29 mouse cellular contexts compared by ENCODE assay signal in the genomic region with DNA sequence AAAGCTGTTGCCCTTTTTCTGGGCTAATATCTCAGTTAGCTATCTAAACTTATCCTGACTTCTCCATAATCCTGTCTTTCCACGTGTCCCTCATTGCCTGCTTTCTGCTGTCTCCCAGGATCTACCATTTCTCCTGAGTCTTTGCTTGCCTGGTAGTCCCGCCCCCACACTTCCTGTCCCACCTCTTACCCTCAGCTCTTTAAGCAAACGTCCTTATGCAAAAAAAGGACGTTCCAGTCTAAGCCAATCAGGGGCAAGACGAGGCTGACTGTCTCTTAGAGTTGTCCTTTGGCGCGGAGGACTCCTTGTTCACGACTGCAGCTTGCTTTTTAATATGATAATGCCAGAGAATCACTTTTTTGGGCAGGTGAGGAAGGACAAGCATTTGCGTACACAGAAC.
DNase-seq lines count a peak whose midpoint lies in the region; ATAC-seq and TF ChIP-seq lines count a peak whose summit lies in the region.
"Had no signal": no experiment of that assay in that cellular context is flagged by ENCODE, and none has a peak within 500 bp of the region (broad histone marks: within the 10 kb centered on the region; RNA-seq: fewer than 3 reads in every experiment).

No protein-coding gene starts in this region.

- TF ChIP-seq POLR2A in testis, adult 2 months (IDR thresholded peaks at IDR 0.05; ENCODE audit: control insufficient read depth, low read depth, low read length), result no peak
- TF ChIP-seq POLR2A in MEL (IDR thresholded peaks at IDR 0.05; ENCODE audit: control insufficient read depth in 1 of 2, insufficient read depth in 1 of 2, low read depth in 1 of 2, low read length in 2 of 2, poor library complexity in 1 of 2), result peak in 1 of 2 experiments; percentile 38; a peak in 1 of 4 replicates

- H3K4me3 ChIP-seq in testis, adult 2 months (ENCODE audit: control insufficient read depth, low read depth, low read length), result peak overlapping the region; percentile 22; the same call in 1 of the 2 replicates
- H3K4me3 ChIP-seq in MEL (ENCODE audit: control insufficient read depth in 1 of 2, insufficient read depth in 1 of 2, low read depth in 2 of 2, low read length in 2 of 2), result no peak overlapping the region
- H3K4me3 ChIP-seq in kidney, embryonic 16.5 days (ENCODE audit: low read length), result no peak overlapping the region
- H3K4me3 ChIP-seq: embryonic facial prominence, embryonic 10.5 days; embryonic facial prominence, embryonic 13.5 days; erythroblast, embryonic 14.5 days; forebrain, embryonic 12.5 days; forebrain, embryonic 15.5 days; heart, adult 2 months; heart, embryonic 10.5 days; heart, embryonic 13.5 days had no signal

- H3K27ac ChIP-seq in testis, adult 2 months (ENCODE audit: control insufficient read depth, insufficient read depth, low read depth, low read length), result no peak overlapping the region
- no peak overlapping the region for H3K27ac ChIP-seq in MEL (ENCODE audit: control insufficient read depth, low read depth, low read length)
- no peak overlapping the region for H3K27ac ChIP-seq in kidney, embryonic 16.5 days (ENCODE audit: low read length)
- H3K27ac ChIP-seq: embryonic facial prominence, embryonic 10.5 days; embryonic facial prominence, embryonic 13.5 days; forebrain, embryonic 12.5 days; forebrain, embryonic 15.5 days; heart, adult 2 months; heart, embryonic 10.5 days; heart, embryonic 13.5 days; hindbrain, embryonic 14.5 days; hindbrain, postnatal 0 days had no signal

- no peaks in the 10 kb centered on the region for H3K4me1 ChIP-seq in testis, adult 2 months (ENCODE audit: control insufficient read depth, insufficient read depth, low read length)
- H3K4me1 ChIP-seq in MEL (ENCODE audit: control insufficient read depth in 1 of 2, insufficient read depth in 2 of 2, low read length in 2 of 2), result peaks cover 13 to 39% of the 10 kb centered on the region in 2 experiments
- no peaks in the 10 kb centered on the region for H3K4me1 ChIP-seq in kidney, embryonic 16.5 days (ENCODE audit: insufficient read depth, low read length)
- H3K4me1 ChIP-seq: embryonic facial prominence, embryonic 13.5 days had no signal

- H3K4me2 ChIP-seq in kidney, embryonic 16.5 days (replicated peaks; ENCODE audit: low read depth, low read length), result no peak overlapping the region
- H3K4me2 ChIP-seq: embryonic facial prominence, embryonic 13.5 days; forebrain, embryonic 12.5 days; forebrain, embryonic 15.5 days; heart, embryonic 13.5 days; hindbrain, embryonic 14.5 days had no signal

- H3K9ac ChIP-seq in MEL (ENCODE audit: control insufficient read depth, low read depth, low read length, poor library complexity, severe bottlenecking), result peak overlapping the region; percentile 19; the same call in 1 of the 2 replicates
- no peak overlapping the region for H3K9ac ChIP-seq in kidney, embryonic 16.5 days (replicated peaks; ENCODE audit: low read length)
- H3K9ac ChIP-seq: embryonic facial prominence, embryonic 13.5 days; forebrain, embryonic 12.5 days; forebrain, embryonic 15.5 days; heart, embryonic 13.5 days; hindbrain, embryonic 14.5 days had no signal

- H3K79me2 ChIP-seq in MEL (ENCODE audit: control insufficient read depth, insufficient read depth, low read length, poor library complexity), result no peaks in the 10 kb centered on the region

- TF ChIP-seq EP300 in MEL (IDR thresholded peaks at IDR 0.05; ENCODE audit: low read depth in 1 of 2, low read length in 2 of 2), result no peak

- WGBS in kidney, embryonic 16.5 days, result 69% methylated on average over 9 of the region's 9 CpGs

- no peak for TF ChIP-seq CTCF in testis, adult 2 months (IDR thresholded peaks at IDR 0.05; ENCODE audit: control insufficient read depth, insufficient read depth, insufficient replicate concordance, low read depth, low read length)
- no peak for TF ChIP-seq CTCF in MEL (IDR thresholded peaks at IDR 0.05 in 2 of 3, conservative IDR thresholded peaks at IDR 0.05 in 1 of 3; ENCODE audit: control insufficient read depth in 1 of 3, insufficient read depth in 1 of 3, low read depth in 2 of 3, low read length in 3 of 3, poor library complexity in 1 of 3, severe bottlenecking in 1 of 3)

- no peaks in the 10 kb centered on the region for H3K27me3 ChIP-seq in testis, adult 2 months (ENCODE audit: control insufficient read depth, insufficient read depth, low read length)
- no peaks in the 10 kb centered on the region for H3K27me3 ChIP-seq in MEL (ENCODE audit: control insufficient read depth in 1 of 2, insufficient read depth in 2 of 2, low read length in 2 of 2)
- no peaks in the 10 kb centered on the region for H3K27me3 ChIP-seq in kidney, embryonic 16.5 days (ENCODE audit: insufficient read depth, low read length)
- H3K27me3 ChIP-seq: embryonic facial prominence, embryonic 13.5 days; forebrain, embryonic 12.5 days; forebrain, embryonic 15.5 days; heart, embryonic 13.5 days had no signal

- ATAC-seq in kidney, embryonic 16.5 days (ENCODE audit: low FRiP score, low TSS enrichment), result no peak
- ATAC-seq: forebrain, embryonic 15.5 days; hindbrain, postnatal 0 days; inflammation-experienced regulatory T-cells, adult 6 months; intestine, embryonic 16.5 days had no signal

- no peak for DNase-seq in testis, postnatal 10 days (ENCODE audit: low spot score)
- peak; percentile 81 for DNase-seq in MEL (ENCODE audit: low read depth, low spot score)
- peak; percentile 87 for DNase-seq in ZHBTc4 (ENCODE audit: low read depth, low spot score)
- DNase-seq in spleen, adult 18-20 months, result no peak
- DNase-seq: adrenal gland, adult 2 months; adrenal gland, postnatal 14 days; cerebellum, adult 11 months; cerebellum, adult 2 months; cerebellum, adult 9-11 months; cerebellum, postnatal 25 days; gastrocnemius, postnatal 10 days; gastrocnemius, postnatal 36 days; heart, adult 2 months; heart, postnatal 14 days; heart, postnatal 4 days had no signal

- no peaks in the 10 kb centered on the region for H3K36me3 ChIP-seq in testis, adult 2 months (ENCODE audit: control insufficient read depth, insufficient read depth, low read length)
- peaks cover 0 to 35% of the 10 kb centered on the region in 2 experiments; a peak in 2 of 4 replicates for H3K36me3 ChIP-seq in MEL (ENCODE audit: control insufficient read depth in 1 of 2, insufficient read depth in 2 of 2, low read length in 2 of 2)
- H3K36me3 ChIP-seq in kidney, embryonic 16.5 days (ENCODE audit: insufficient read depth, low read length), result no peaks in the 10 kb centered on the region
- H3K36me3 ChIP-seq: embryonic facial prominence, embryonic 10.5 days; embryonic facial prominence, embryonic 13.5 days; forebrain, embryonic 12.5 days; forebrain, embryonic 15.5 days; G1E; heart, embryonic 10.5 days; heart, embryonic 13.5 days had no signal

- no peaks in the 10 kb centered on the region for H3K9me3 ChIP-seq in MEL (replicated peaks; ENCODE audit: insufficient read depth, low read length)
- no peaks in the 10 kb centered on the region for H3K9me3 ChIP-seq in kidney, embryonic 16.5 days (ENCODE audit: low read length)
- H3K9me3 ChIP-seq: embryonic facial prominence, embryonic 10.5 days; embryonic facial prominence, embryonic 13.5 days; forebrain, embryonic 12.5 days; forebrain, embryonic 15.5 days; G1E; heart, embryonic 10.5 days; heart, embryonic 13.5 days had no signal

- no peak for TF ChIP-seq RAD21 in MEL (IDR thresholded peaks at IDR 0.05; ENCODE audit: low read depth, low read length)

TF ChIP-seq in MEL, 35 proteins besides CTCF, POLR2A, EP300 and RAD21:
- TF ChIP-seq MAX (IDR thresholded peaks at IDR 0.05; ENCODE audit: low read length) (0 out of 2 replicates have a peak, but pooled peaks have one; percentile 17), ZMIZ1 (IDR thresholded peaks at IDR 0.05; ENCODE audit: low read depth, low read length) (no peak)

Comparison
In these comparisons a context has a peak if more than half of its experiments do, and no peak if none do; other contexts are left out.
1. DNase-seq: peak in MEL (single experiment) and ZHBTc4 (single experiment); none in testis, postnatal 10 days (single experiment) and spleen, adult 18-20 months (0 of 2).